Mouse (Mus musculus) cerebral cortex, adult 2 months (tissue): ENCODE results near the gene Il10ra.

Source experiments
- WGBS: fragments of 180-500 bp; shearing (Covaris S2); methylation state at CpG from one replicate; pipeline ENCODE4 v1.1.7; 2018; 5-methylcytosine and 5-hydroxymethylcytosine counted together

Il10ra gene

GRCm38 (mm10) chr9:45268597-45269325 is at the start of gene Il10ra:
Il10ra (minus strand) TSS chr9:45269149.
- WGBS, result 5% methylated on average over 36 of the region's 36 CpGs

GRCm38 (mm10) chr9:45317635-45318034 is 48.7 kb upstream of the Il10ra start:
- 64% methylated on average over 3 of the region's 3 CpGs for WGBS

DNA sequence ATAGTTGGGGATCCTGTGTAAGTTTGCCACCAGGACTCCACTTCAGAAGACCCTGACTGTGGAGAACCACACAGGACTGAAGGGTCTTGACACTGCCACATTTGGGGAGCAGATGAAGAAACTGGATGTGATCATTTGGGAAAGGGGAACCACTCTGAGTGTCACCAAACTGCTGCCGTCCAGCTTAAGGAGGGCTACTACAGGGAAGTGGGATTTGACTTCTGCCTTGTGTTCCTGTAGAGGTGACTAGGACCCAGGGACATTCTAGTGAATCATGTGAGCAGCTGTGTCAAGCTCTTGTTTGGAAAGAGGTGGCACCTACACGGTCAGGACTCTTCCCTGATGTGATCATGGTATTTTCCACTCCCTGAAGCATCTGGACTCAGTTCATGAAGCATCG is 45.0 kb upstream of the Il10ra start:
- WGBS, result 89% methylated on average over 3 of the region's 3 CpGs

DNA sequence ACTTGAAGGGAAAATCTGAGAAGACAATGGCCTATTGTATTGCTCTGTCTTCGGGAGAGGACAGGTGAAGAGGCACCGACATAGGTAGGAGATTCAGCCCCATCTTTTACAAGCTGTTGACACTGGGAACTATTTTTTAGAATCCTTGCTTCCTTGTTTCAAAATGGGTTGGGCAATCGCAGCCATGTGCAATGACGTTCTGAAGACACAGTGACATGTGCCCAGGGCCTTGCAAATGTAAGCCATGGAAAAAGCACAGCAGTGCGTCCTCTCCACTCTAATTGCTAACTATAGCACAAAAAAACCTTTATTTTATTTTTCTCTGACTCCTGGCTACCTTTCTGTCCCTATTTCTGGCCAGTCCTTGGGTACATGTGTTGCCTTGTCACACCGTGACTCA is 42.9 kb upstream of the Il10ra start:
- WGBS, result 85% methylated on average over 6 of the region's 6 CpGs

DNA sequence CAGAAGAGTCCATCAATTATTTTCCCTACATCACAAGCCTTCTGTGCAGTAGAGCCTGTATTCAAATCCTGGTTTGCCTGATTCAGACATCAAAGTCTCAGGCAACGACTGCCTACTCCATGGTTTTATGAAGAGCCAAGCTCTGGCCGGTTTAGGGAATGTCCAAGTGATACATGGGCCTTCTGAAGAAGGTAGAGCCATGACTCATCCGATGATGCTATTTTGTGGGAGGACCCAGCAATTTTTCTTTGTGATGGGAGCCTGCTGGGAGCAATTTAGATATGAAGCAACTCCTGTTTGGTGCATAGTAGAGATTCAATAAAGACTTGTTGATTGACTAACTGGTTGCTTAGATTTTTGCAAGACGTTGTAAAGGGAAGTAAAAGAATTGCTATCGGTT is 39.6 kb upstream of the Il10ra start:
- WGBS, result 91% methylated on average over 5 of the region's 5 CpGs

DNA sequence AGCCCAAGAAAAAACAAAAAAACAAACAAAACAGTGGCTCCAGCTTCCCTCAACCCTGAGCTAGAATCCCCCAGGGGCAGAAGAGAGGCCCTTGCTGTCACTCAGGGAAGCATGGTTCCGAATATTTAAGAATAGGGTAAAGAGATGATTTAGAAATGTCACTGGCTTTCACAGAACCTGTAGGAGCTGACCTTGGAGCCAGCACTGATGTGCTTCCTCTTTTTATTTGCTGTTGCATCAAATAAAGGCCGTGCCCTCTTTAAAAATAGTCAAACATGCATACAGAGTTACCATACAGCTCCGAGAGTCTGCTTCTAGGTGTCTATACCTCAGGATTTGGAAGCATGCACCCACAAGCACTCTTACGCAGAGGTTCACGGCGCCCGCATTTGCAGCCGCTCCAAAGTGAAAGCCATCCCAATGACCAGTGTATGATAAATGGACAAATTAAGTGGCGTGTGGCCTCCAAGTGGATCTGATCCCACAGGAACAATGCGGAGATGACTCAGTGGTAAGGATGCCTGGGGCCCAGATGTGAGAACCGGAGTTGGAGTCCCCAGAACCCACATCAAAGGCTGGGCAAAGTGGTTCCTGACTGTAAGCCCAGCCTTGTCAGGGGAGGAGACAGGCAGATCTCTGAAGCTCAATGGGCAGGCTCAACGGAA is 37.9 kb upstream of the Il10ra start:
- WGBS, result 90% methylated on average over 12 of the region's 12 CpGs

DNA sequence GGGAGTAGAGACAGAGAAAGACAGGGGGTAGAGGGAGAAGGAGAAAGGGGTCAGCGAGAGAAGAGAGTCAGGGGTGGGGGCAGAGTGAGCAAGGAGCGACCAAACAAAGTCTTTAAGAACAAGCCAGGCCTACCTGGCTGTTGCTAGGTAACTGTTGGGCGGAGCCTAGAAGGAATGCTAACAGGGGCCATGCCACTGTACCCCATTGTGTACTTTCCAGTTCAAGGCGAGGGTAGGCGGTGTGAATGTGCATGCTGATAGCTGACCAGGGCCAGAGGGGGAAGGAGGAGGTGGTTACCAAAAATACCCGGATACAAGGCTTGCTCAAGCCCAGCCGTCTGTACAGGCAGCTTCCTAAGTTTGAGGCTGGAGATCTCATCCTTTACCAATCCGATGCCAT is 32.8 kb upstream of the Il10ra start:
- WGBS, result 89% methylated on average over 8 of the region's 8 CpGs

GRCm38 (mm10) chr9:45300422-45301104 is 31.6 kb upstream of the Il10ra start:
- WGBS, result 6% methylated on average over 20 of the region's 20 CpGs

- WGBS, result 77% methylated on average over 11 of the region's 11 CpGs
These were observed 30.5 kb upstream of the Il10ra start for GRCm38 (mm10) chr9:45299231-45300006.

DNA sequence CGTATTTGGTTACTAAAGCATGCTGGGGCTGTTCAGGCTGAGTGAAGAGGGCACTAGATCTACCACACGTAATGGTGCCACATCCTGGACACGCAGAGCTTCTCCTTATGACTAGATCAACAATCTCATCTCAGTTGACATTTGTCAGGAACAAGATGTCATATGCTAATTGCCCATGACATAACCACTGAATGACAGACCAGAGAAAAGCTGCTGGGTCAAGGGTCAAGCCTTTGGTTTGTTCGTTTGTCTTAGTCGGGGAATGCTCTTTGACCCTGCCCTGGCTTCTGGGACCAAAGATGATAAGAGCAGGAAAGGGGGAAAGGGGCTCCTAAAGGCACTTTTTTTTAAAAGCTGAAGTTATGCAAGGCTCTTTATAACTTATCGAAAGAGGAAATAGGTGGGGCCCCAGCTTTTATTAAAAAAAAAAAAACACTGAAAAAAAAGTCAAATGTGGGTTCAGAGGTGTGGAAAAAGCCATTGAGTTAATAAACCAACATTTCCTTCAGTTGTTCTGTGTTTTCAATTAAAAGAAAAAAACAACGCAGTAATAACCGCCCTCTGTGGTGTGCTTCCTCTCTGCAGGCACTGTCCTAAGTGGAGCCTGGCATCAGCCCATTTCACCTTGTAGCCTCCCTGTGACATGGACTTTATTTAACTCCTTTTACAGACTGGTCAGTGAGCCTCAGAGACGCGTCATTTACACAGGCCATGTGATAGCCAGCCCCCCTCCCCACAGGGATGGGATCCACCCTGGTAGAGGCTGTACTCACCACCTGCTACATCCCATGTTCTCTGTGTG is 25.5 kb upstream of the Il10ra start:
- 73% methylated on average over 10 of the region's 10 CpGs for WGBS

- 68% methylated on average over 11 of the region's 11 CpGs for WGBS
These were observed 22.7 kb upstream of the Il10ra start for GRCm38 (mm10) chr9:45291481-45292168.

- WGBS, result 91% methylated on average over 5 of the region's 5 CpGs
These were observed 13.5 kb upstream of the Il10ra start for GRCm38 (mm10) chr9:45282466-45282865.

- WGBS, result 78% methylated on average over 3 of the region's 3 CpGs
These were observed 11.9 kb upstream of the Il10ra start for GRCm38 (mm10) chr9:45280891-45281290.

DNA sequence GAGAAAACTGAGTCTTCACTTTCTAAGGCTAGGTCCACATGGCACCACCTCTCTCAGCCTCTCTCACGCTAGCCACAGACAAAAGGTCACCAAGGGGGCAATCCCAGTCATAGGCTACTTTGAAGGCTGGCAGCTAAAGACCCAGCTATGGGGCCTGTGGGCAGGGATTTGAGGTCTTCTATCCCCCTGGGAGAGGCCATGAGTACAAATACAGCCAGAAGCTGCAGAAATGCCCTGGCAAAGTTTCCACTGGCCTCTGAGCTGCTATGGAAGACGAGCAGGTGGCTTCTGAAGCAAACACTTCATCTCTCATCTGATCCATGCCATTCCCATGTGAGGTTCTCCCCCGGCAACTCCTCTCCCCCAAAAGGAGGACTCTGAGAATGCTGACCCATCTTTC is 11.1 kb upstream of the Il10ra start:
- 82% methylated on average over 3 of the region's 3 CpGs for WGBS

DNA sequence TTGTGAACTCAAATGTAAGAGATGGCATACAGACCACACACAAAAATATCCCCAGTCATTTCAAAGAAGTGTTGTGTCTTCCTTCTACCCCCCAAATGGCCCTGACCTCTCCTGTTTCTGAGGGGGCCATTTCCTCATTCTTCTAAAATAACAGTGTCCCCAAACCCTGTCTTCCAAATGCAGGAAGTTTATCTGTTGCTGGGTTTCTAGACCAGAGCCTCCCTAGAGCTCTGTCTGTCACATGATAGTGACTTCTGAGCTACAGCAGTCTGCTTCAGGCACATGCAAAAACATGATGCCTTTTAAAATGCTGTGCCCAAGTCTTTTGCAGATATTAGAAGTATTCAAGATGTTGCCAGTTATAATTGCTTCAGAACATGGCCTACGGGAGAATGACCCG is 5.7 kb upstream of the Il10ra start:
- 78% methylated on average over 2 of the region's 2 CpGs for WGBS

GRCm38 (mm10) chr9:45274218-45274617 is 5.3 kb upstream of the Il10ra start:
- 90% methylated on average over 4 of the region's 4 CpGs for WGBS

DNA sequence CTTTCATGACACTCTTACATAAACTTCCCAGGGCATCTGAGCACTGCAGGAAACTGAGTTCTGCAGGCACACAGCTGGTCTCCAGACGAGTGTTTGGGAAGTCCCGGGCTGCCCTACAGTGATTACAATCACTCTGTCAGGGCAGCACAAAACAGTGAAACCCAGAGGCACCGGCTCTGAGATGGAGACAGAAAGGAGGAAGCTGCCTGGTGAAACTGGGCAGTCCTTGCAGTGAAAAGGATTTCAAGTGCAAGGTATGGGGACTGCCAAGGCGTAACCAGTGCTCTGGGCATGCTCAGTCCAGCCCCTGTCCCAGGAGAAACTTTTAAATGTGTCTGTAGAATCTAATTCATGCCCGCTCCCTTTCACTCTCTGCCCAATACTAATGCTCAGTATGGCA is 3.3 kb upstream of the Il10ra start:
- 53% methylated on average over 5 of the region's 5 CpGs for WGBS

- 63% methylated on average over 4 of the region's 4 CpGs for WGBS
These were observed 870 bp downstream of the Il10ra start for GRCm38 (mm10) chr9:45268079-45268478.

DNA sequence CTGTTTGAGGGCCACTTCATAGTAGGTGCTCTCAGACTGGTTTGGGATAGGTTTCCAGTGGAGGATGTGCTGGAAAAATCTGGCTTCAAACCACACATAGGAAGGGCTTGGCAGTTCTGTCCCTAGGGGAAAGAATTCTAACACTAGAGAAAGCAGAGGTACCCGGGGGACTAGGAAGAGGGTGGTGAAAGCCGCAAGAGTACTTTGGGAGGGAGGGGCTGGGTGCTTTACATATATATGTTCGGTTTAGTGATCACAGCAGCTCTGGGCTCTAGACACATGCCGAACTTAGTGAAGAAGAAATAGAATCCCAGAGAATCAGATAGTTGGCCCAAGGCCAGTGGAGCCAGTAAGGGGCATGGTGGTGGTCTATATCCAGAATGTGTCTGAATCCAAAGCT is 1.9 kb downstream of the Il10ra start:
- WGBS, result 87% methylated on average over 4 of the region's 4 CpGs

DNA sequence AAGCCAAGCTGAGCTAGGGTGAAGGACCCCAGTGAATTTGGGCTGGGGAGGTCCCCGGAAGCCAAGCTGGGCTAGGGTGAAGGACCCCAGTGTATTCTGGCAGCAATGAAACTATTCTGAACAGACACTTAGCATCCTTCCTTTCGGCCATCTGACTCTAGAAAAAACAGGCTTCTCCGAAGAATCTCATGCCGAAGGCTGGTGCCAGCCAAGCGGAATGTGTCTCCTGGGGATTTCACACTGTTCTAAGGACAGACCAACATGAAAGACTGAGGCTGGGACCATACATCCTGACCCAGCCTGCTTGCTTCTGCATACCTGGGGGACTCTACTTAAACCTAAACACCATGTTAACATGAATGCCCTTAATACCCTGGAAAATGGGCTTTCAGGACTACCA is 7.1 kb downstream of the Il10ra start:
- WGBS, result 67% methylated on average over 5 of the region's 5 CpGs

GRCm38 (mm10) chr9:45261466-45261865 is 7.5 kb downstream of the Il10ra start:
- 49% methylated on average over 4 of the region's 4 CpGs for WGBS
